Mouse (Mus musculus) spleen, postnatal 14 days (tissue): ENCODE results near the gene Fam151a.
A peak's percentile ranks its signal among the peaks of the same experiment; 100 is the strongest.
"Not testable (repeated sequence)": the region's sequence is repeated elsewhere in the genome, so short reads cannot be mapped to it uniquely, and the experiment has no call there.

ENCODE experiments used
- DNase-seq, 2 experiments: peaks; one replicate each; pipeline ENCODE4 v3.0.0; 2021 to 2022; ENCODE audit warnings: low spot score in 2 of 2

The Fam151a gene

DNA sequence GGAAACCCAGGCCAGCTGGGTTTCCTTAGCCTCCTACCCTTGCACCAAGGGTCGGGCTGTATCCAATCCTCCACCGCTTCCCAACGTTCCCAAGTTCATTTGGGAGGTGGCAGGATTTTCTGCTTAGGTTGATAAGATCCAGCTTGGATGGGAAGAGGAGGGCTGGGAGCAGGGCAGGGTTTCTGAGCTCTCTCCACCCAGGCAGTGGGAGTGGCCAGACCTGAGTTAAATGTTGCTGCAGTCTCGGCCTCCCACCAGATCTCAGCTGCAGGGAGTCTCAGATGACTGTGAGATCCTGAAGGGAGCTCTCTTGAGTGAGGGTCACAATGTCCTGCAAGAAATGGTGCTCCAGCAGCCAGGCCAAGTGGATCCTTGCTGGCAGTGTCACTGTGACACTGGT lies at the start of gene Fam151a:
TSS of gene Fam151a (plus strand) at position 254 of the 400 bp plus-strand sequence.
- DNase-seq: no peak

DNA sequence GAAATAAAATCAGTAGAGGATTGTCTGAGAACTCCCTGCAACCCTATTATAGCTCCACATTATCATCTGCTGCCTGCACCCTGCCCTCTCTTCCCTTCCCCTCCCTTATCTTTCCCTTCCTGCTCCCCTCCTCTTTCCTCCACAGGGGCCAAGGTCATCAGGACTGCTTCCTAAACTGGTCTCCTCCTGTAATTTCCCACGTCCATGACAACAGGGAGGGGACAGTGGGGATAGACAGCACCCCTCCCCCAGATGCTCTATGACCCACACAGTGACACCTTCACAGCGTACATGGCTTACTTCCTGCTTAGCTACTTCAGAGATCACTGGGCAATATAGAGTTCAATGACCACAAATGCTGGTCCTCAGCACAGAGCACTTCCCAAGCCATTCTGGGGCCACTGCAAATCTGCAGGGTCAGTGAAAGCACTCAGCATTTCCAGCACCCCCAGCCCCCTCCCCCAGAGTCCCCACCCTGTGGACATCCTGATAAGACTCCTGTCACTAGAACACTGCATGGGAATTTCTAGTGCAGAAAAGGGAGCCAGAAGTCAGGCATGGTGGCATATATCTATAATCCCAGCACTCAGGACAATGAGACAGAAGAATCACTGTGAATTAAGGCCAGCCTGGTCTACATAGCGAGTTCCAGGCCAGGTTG lies 44.9 kb upstream of the Fam151a start:
- DNase-seq: no peak

- no peak for DNase-seq
These were observed 39.8 kb upstream of the Fam151a start for GRCm38 (mm10) chr4:106693841-106694430.

DNA sequence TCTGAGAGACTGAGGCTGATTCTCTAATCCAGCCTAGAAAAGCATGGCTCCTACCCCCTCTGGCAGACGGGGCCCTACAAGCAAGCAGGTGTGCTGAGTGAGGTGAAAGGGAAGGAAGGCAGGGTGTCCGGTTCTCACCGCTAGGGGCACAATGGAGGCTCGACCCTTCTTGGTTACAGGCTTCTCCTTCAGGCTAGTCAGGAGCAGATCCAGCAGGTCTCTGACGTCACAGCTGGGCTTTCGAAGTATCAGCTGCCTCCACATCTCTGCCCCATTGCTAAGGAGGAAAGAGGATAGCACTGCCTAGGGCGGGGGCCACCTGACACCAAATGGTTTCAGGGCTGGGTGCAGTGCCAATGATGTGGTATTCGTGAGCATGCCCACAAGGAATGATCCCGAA lies 33.7 kb upstream of the Fam151a start:
- DNase-seq: no peak

GRCm38 (mm10) chr4:106700798-106701197 lies 32.9 kb upstream of the Fam151a start:
- no peak for DNase-seq

DNA sequence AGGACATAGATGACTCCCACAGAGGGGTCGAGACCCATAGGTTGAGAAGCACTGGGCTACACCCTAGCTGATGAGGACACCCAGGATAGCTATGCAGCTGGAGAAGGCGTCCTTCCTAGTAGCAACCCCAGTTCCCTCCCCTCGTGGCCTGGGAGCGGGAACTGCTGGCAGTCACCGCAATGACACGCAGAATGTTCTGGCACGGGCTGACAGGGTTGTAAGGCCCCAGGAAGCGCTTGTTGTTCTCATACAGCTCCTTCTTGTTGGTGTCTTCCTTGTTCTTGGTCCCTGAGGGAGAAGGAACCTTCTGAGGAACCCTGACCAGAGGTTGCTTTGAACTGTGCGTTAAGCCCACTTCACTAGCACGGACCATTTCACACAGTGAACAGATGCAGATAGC lies 29.7 kb upstream of the Fam151a start:
- no peak for DNase-seq

GRCm38 (mm10) chr4:106704416-106704815 lies 29.3 kb upstream of the Fam151a start:
- no peak for DNase-seq

DNA sequence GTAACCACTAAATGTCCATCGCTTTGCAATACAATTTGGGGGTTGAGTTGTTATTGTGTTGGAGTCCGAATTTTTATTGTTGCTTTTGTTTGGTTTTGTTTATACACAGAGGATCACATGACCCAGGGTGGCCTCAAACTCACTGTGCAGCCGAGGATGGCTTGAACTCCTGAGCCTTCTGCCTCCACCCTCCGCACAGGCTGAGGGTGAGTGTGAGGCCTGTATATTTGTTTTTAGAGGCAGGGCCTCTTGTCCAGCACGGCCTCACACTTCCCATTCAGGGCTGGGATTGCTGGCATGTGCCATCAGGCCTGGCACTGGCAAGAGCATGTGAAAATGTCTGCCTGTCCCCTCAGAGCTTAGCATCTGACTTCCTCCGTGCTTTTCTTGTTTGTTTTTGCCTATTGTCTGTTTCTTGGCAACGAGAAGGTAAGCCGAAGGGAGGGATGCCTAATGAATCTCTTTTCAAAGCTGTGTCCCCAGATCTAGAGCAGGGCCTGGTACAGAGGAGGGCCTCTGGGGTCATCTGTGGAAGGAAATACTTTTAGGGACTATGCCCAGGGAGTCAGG lies 28.5 kb upstream of the Fam151a start:
- DNase-seq: no peak

GRCm38 (mm10) chr4:106707957-106708356 lies 25.7 kb upstream of the Fam151a start:
- DNase-seq: no peak

- peak; percentile 48 to 71 for DNase-seq
These were observed 25.3 kb upstream of the Fam151a start for GRCm38 (mm10) chr4:106708408-106708807.

GRCm38 (mm10) chr4:106713622-106714021 lies 20.1 kb upstream of the Fam151a start:
- DNase-seq: no peak

GRCm38 (mm10) chr4:106720631-106721030 lies 13.1 kb upstream of the Fam151a start:
- DNase-seq: no peak

GRCm38 (mm10) chr4:106730814-106731213 lies 2.9 kb upstream of the Fam151a start, which contains the start of gene Mroh7:
TSS of gene Mroh7 (minus strand) at chr4:106730925.
- no peak for DNase-seq

GRCm38 (mm10) chr4:106736884-106737283 lies 3.2 kb downstream of the Fam151a start:
- not testable (repeated sequence) for DNase-seq

GRCm38 (mm10) chr4:106737904-106738303 lies 4.2 kb downstream of the Fam151a start:
- DNase-seq: no peak

GRCm38 (mm10) chr4:106745862-106746261 lies 12.2 kb downstream of the Fam151a start:
- DNase-seq: no peak

DNA sequence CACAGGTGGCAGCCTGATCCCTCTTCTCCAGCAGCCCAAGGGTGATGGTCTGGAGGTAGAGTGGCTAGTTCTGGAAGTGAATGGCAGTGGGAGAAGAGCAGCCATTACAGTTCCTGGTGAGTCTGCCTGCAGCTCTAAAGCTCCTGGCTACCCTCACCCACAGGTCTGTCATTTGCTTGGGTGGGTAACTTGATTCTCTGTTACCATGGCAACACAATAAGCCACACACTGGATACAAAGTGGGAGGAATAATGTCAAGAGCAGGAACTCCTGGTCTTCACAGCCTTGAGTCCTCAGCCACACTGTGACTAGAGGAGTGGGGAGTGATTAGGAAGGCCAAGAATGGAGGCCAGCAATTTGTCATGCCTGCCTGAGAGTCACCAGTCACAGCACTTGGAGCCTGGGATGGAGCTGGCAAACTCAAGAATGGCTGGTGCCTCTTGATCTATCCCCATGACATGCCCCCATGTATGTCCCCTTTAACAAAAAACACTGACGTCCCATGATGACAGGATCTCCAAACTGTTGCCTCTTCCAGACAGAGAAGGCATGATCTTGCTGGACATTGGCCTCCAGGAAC lies 13.4 kb downstream of the Fam151a start:
- no peak for DNase-seq

- DNase-seq: peak in 1 of 2 experiments; percentile 13
These were observed 16.0 kb downstream of the Fam151a start for GRCm38 (mm10) chr4:106749699-106750098.

DNA sequence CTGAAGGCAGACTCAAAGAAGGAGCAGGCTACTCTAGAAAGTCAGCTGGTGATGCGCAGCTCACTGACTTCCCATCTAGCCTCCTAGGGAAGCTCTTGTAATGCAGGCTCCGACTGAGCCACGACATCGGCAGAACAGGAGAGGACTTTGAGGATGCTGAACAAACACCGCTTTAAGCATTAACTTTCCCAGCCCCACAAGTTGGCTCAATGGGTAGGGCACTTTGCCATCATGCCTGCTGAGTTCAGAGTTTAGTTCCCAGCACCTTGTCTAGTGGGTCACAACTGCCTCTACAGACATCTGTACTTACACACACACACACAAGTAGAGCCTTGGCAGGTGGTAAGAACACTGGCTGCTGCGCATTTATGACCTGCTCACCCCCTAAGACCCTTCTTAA lies 18.0 kb downstream of the Fam151a start:
- DNase-seq: no peak

DNA sequence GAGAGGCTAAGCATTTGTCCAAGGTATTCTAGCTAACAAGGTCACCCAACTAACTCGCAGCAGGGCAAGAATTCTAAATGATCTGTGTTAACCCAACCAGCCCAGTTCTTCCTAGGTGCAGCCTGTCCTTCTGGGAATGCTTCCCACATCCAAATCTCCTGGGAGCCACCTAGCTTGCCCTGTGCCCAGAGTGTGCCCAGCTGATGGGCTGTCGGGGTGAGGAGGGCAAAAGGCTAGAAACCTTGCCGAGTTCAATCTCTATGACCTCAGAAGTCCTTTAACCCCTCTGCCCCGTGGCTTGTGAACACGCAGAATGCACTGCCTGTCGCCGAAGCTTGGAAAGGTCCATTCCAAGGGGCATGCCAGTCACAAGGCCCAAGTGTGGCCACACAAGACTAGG lies 30.5 kb downstream of the Fam151a start:
- DNase-seq: no peak

DNA sequence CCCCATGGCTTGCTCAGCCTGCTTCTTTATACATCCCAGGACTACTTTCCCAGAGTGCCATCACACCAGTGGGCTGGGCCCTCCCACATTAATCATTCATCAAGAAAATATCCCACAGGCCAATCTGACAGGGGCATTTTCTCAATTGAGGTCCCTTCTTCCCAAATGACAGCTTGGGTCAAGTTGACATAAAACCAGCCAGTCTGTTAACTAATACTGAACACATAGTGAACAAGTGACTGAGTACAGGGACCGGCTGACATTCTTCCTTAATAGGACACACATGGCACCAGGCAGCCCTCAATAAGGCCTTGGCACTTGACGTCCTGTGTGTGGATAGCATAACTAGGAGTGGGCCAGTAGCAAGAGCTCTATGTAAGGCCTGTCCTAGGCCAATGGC lies 35.6 kb downstream of the Fam151a start:
- DNase-seq: no peak

GRCm38 (mm10) chr4:106772558-106772957 lies 38.9 kb downstream of the Fam151a start:
- no peak for DNase-seq

- DNase-seq: not testable (repeated sequence)
These were observed 42.1 kb downstream of the Fam151a start for GRCm38 (mm10) chr4:106775767-106776166.
